Mouse (Mus musculus) cerebellum, adult 18-20 months (tissue): ENCODE measurements around the gene Slc12a5.
A peak's percentile ranks its signal among the peaks of the same experiment; 100 is the strongest.

ENCODE experiments used
- DNase-seq, 2 experiments: peaks; one replicate each; pipeline ENCODE4 v3.0.0; 2021

Slc12a5 gene

DNA sequence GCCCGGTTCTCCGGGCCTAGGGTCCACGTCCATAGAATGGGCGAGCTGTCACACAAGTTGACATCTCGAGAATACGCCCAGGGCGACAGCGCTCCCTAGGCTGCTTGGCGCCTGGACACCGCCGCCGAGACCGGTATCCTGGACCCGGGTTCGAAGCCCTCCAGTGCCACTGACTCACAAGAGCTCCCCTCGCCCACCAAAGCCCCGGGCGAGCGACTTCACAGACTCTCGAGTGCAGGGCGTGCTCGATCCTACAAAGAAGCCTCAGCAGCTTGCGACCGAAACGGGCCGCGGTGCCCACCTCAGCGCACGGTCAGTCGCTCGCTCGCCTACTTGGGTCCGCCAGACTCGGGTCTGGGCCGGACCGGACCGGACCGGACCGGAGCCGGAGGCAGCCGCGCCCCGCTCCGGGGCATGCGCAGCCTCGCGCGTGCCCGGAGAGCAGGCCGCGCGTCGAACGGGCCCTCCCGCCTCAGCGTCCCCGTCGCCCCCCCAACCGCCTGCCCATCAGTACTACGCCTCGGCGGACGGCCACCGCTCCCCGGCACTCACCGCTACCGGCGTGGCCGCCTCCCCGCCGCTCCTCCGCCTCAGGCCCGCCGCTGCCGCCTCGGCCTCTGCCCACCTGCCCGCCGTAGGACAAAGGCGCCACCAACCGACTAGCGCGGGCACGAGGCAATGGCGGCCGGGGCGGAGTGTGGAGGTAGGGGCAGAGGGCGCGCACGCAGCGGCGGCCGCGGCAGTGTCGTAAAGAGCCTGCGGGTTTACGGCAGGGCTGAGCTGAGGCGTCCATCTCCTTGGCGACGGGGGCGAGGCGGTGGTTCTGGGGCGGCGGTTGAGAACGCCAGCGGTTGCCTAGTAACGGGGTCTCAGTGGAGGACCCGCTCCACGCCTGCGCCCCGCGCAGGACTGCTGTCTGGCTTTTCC is 73.8 kb downstream of the Slc12a5 start, which contains the start of gene Ncoa5:
Gene Ncoa5, minus strand, starts transcription at position 737 of the 927 bp plus-strand sequence.
- peak; percentile 98 for DNase-seq

DNA sequence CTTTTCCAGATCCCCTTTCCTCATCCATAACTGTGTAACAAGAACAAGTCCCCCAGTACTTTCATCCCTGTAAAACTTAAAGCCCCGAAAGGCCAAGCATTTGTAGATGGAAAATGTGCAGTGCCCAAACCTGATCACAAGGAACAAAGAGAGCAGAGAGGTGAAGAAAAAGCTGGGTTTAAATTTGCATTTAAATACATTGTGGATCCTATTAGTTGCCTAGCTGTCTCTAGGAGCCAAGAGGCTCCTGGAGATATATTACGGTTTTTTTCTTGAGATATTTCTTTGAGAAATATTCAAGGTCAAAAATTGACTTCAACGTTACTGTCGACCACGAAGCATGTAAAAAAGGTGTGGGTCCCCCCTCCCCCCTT is 74.4 kb downstream of the Slc12a5 start:
- no peak for DNase-seq

- no peak for DNase-seq
These were observed 76.8 kb downstream of the Slc12a5 start for GRCm38 (mm10) chr2:165037415-165037814.

DNA sequence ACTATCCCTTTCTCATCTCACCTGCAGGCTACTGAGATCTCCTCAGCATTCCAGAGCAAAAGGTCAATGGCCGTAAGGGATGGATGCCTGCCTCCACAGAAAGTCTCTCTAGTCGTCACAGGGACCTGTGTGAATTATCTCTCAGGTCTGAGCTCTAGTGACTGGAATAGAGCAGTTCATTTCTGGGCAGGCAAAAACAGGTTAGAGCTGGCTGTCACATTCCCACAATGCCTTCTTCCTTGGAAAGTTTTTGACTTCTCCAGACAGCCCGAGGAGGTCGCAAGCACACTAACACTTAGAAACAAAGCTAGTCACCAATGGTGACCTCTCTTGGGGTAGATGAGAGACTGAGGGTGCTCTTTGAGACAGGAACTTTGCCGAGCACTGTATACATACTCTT is 81.5 kb downstream of the Slc12a5 start:
- DNase-seq: no peak

- no peak for DNase-seq
These were observed 82.6 kb downstream of the Slc12a5 start for GRCm38 (mm10) chr2:165043090-165043636.

GRCm38 (mm10) chr2:165043729-165044128 is 83.1 kb downstream of the Slc12a5 start:
- DNase-seq: no peak

- DNase-seq: no peak
These were observed 88.4 kb downstream of the Slc12a5 start for GRCm38 (mm10) chr2:165049044-165049443.
